9 mouse cellular contexts compared by ENCODE assay signal in genomic region chr2:13299031-13299430, GRCm38 (mm10). TPM values are rescaled to one million over a fixed set of nuclear protein-coding genes. Genes with fewer than 3 reads are reported as not detected.
A peak's percentile ranks its signal among the peaks of the same experiment; 100 is the strongest.
DNase-seq lines count a peak whose midpoint lies in the region; ATAC-seq lines count a peak whose summit lies in the region.
"Had no signal": no experiment of that assay in that cellular context is flagged by ENCODE, and none has a peak within 500 bp of the region (broad histone marks: within the 10 kb centered on the region; RNA-seq: fewer than 3 reads in every experiment).

No protein-coding gene starts in this region.

- H3K9ac ChIP-seq in lung, embryonic 16.5 days (ENCODE audit: low read length) = no peak overlapping the region
- H3K9ac ChIP-seq: embryonic facial prominence, embryonic 13.5 days had no signal

- no peaks in the 10 kb centered on the region for H3K36me3 ChIP-seq in embryonic facial prominence, embryonic 10.5 days (replicated peaks)
- no peaks in the 10 kb centered on the region for H3K36me3 ChIP-seq in lung, embryonic 16.5 days (ENCODE audit: control insufficient read depth, insufficient read depth, low read length)
- H3K36me3 ChIP-seq: embryonic facial prominence, embryonic 13.5 days had no signal

- WGBS in embryonic facial prominence, embryonic 10.5 days = 40% methylated on average over 3 of the region's 3 CpGs
- WGBS in lung, embryonic 16.5 days = 29% methylated on average over 3 of the region's 3 CpGs

- ATAC-seq in lung, embryonic 16.5 days (ENCODE audit: low read depth) = peak; percentile 61; the same call in 1 of the 2 replicates

- H3K9me3 ChIP-seq in embryonic facial prominence, embryonic 10.5 days = no peaks in the 10 kb centered on the region
- H3K9me3 ChIP-seq in lung, embryonic 16.5 days (ENCODE audit: control insufficient read depth, low read length) = no peaks in the 10 kb centered on the region
- H3K9me3 ChIP-seq: embryonic facial prominence, embryonic 13.5 days had no signal

- no peaks in the 10 kb centered on the region for H3K4me1 ChIP-seq in embryonic facial prominence, embryonic 10.5 days
- H3K4me1 ChIP-seq in lung, embryonic 16.5 days (replicated peaks; ENCODE audit: control insufficient read depth, insufficient read depth, low read length) = no peaks in the 10 kb centered on the region
- H3K4me1 ChIP-seq: embryonic facial prominence, embryonic 13.5 days had no signal

- H3K27me3 ChIP-seq in embryonic facial prominence, embryonic 10.5 days (replicated peaks; ENCODE audit: low read depth, poor library complexity, severe bottlenecking) = no peaks in the 10 kb centered on the region
- no peaks in the 10 kb centered on the region for H3K27me3 ChIP-seq in lung, embryonic 16.5 days (ENCODE audit: control insufficient read depth, insufficient read depth, low read depth, low read length)
- H3K27me3 ChIP-seq: embryonic facial prominence, embryonic 13.5 days had no signal

- H3K4me3 ChIP-seq in embryonic facial prominence, embryonic 10.5 days = no peak overlapping the region
- H3K4me3 ChIP-seq in lung, embryonic 16.5 days (ENCODE audit: low read length) = no peak overlapping the region
- H3K4me3 ChIP-seq: embryonic facial prominence, embryonic 13.5 days had no signal

- no peak overlapping the region for H3K27ac ChIP-seq in embryonic facial prominence, embryonic 10.5 days (replicated peaks)
- H3K27ac ChIP-seq in lung, embryonic 16.5 days (ENCODE audit: low read length) = no peak overlapping the region
- H3K27ac ChIP-seq: embryonic facial prominence, embryonic 13.5 days had no signal

- H3K4me2 ChIP-seq in lung, embryonic 16.5 days (ENCODE audit: low read depth, low read length) = no peak overlapping the region
- H3K4me2 ChIP-seq: embryonic facial prominence, embryonic 13.5 days had no signal

- peak; percentile 25 for DNase-seq in kidney, postnatal 10 days
- DNase-seq in kidney, adult 18-20 months = no peak
- DNase-seq in ES-CJ7 (ENCODE audit: low read depth, low spot score) = peak; percentile 48
- DNase-seq in embryonic facial prominence, embryonic 10.5 days (ENCODE audit: low spot score) = peak; percentile 16
- DNase-seq in retina, postnatal 1 day = peak; percentile 45
- DNase-seq in left cerebral cortex, adult 11 months (ENCODE audit: low spot score) = no peak
- no peak for DNase-seq in spleen, postnatal 10 days (ENCODE audit: low spot score in 2 of 2)

RNA-seq across cellular contexts. Expression of gene Rsu1, which starts 27.8 kb away (rescaled TPM):
- polyA plus RNA-seq in embryonic facial prominence, embryonic 10.5 days (2016; fragmentation: Nextera tagmentation; extraction: Ambion mirVana) = 70.2 and 80.1 TPM in 2 replicates
- polyA plus RNA-seq in lung, embryonic 16.5 days (2015; fragmentation: Nextera tagmentation; extraction: Ambion mirVana) = 177 and 187 TPM in 2 replicates

Comparison
In these comparisons a context has a peak if more than half of its experiments do, and no peak if none do; other contexts are left out.
1. DNase-seq: peak in kidney, postnatal 10 days (single experiment), ES-CJ7 (single experiment), embryonic facial prominence, embryonic 10.5 days (single experiment) and retina, postnatal 1 day (single experiment); none in kidney, adult 18-20 months (single experiment), left cerebral cortex, adult 11 months (single experiment) and spleen, postnatal 10 days (0 of 2).